Mouse (Mus musculus) spleen, postnatal 36 days (tissue): ENCODE data around the gene Pip4k2a.
A peak's percentile ranks its signal among the peaks of the same experiment; 100 is the strongest.
"Not testable (repeated sequence)": the region's sequence is repeated elsewhere in the genome, so short reads cannot be mapped to it uniquely, and the experiment has no call there.

Experiments used
- DNase-seq, 2 experiments: peaks; one replicate each; pipeline ENCODE4 v3.0.0; 2022; ENCODE audit warnings: low spot score in 2 of 2, mixed read lengths in 1 of 2

The Pip4k2a gene

GRCm38 (mm10) chr2:18998054-18998478 lies at the start of gene Pip4k2a, which contains the start of gene 4930426L09Rik:
Gene Pip4k2a (minus strand): TSS chr2:18998126.
Gene 4930426L09Rik (plus strand): TSS chr2:18998343.
- peak; percentile 96 to 97 for DNase-seq

- DNase-seq, result no peak
Measured at GRCm38 (mm10) chr2:19037907-19038570, 40.1 kb upstream of the Pip4k2a start.

GRCm38 (mm10) chr2:19037430-19037829 lies 39.5 kb upstream of the Pip4k2a start:
- DNase-seq, result no peak

- DNase-seq, result no peak
Measured at GRCm38 (mm10) chr2:19024807-19025206, 26.9 kb upstream of the Pip4k2a start.

- no peak for DNase-seq
Measured at GRCm38 (mm10) chr2:19018034-19018433, 20.1 kb upstream of the Pip4k2a start.

GRCm38 (mm10) chr2:19016839-19017238 lies 18.9 kb upstream of the Pip4k2a start:
- no peak for DNase-seq

GRCm38 (mm10) chr2:19016348-19016747 lies 18.4 kb upstream of the Pip4k2a start:
- no peak for DNase-seq

- DNase-seq, result peak; percentile 36 to 68
Measured at GRCm38 (mm10) chr2:19011443-19011842, 13.5 kb upstream of the Pip4k2a start.

- not testable (repeated sequence) for DNase-seq
Measured at GRCm38 (mm10) chr2:19010541-19010940, 12.6 kb upstream of the Pip4k2a start.

GRCm38 (mm10) chr2:19007580-19007979 lies 9.7 kb upstream of the Pip4k2a start:
- DNase-seq, result no peak

- DNase-seq, result no peak
Measured at GRCm38 (mm10) chr2:19006124-19006523, 8.2 kb upstream of the Pip4k2a start.

GRCm38 (mm10) chr2:19004801-19005200 lies 6.9 kb upstream of the Pip4k2a start:
- DNase-seq, result peak; percentile 85 to 86

- DNase-seq, result no peak
Measured at GRCm38 (mm10) chr2:18999395-18999794, 1.5 kb upstream of the Pip4k2a start.

- peak in 1 of 2 experiments; percentile 35 for DNase-seq
Measured at GRCm38 (mm10) chr2:18997387-18997971, 447 bp downstream of the Pip4k2a start.

- peak; percentile 25 to 39 for DNase-seq
Measured at GRCm38 (mm10) chr2:18996451-18997211, 1.3 kb downstream of the Pip4k2a start.

GRCm38 (mm10) chr2:18992512-18993510 lies 5.1 kb downstream of the Pip4k2a start:
- DNase-seq, result peak in 1 of 2 experiments; percentile 51

- peak; percentile 72 to 78 for DNase-seq
Measured at GRCm38 (mm10) chr2:18988885-18989284, 9.0 kb downstream of the Pip4k2a start.

GRCm38 (mm10) chr2:18985506-18985905 lies 12.4 kb downstream of the Pip4k2a start:
- DNase-seq, result no peak

GRCm38 (mm10) chr2:18984095-18984847 lies 13.7 kb downstream of the Pip4k2a start:
- DNase-seq, result peak; percentile 96 to 97

GRCm38 (mm10) chr2:18983546-18983945 lies 14.4 kb downstream of the Pip4k2a start:
- DNase-seq, result peak; percentile 57 to 58
